Mouse (Mus musculus): ENCODE data around the gene Folr2.

The Folr2 gene

DNA sequence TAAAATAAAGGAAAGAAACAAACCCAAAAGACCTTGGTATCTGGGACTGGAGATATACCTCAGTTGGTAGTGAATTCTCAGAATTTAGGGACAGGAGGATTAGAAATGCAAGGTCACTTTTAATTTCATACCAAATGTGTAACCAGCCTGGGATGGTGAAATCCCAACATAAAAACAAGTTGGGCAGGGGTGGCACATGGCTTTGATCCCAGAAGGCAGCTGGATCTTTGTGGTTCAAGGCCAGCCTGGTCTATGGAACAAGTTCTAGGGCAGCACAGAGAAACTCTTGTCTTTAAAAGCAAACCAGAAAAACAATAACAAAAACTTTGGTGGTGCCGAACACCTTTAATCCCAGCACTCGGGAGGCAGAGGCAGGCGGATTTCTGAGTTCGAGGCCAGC lies 10.5 kb upstream of the Folr2 start:
- in situ Hi-C loops (cut with MboI, MseI) = no loop called here

DNA sequence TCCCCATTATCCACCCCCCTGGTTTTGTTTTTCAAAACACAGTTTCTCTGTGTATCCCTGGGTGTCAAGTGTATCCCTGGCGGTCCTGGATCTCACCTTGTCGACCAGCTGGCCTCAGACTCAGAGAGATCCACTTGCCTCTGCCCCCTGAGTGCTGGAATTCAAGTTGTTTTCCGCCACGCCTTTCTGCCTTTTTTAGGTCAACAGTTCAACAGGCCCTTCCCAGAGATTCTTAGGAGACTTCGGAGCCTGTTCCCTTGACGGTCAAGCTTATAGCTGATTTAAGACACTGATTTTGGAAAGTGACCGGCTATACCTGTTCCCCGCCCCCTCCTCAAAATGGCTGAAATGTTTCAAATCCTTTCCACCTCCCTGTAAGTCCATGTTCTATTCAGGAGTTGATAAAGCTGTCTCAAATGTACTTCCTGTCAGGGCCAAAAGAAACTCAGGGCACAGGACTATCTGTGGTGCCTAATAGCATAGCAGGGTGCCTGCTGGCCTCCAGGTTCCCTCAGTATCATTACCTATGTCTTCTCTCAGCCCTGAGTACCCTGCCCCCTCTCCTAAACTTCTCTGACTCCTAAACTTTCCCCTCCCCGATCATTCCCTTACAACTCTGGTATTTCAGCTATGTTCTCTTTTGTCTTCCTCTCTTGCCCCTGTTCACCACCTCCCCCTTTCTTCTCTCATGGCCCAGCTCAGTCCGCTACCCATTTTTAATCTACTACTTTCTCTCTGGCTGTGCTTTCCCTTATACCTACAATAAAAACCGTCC lies 9.7 kb upstream of the Folr2 start:
- in situ Hi-C loops (cut with MboI, MseI) = no loop called here

DNA sequence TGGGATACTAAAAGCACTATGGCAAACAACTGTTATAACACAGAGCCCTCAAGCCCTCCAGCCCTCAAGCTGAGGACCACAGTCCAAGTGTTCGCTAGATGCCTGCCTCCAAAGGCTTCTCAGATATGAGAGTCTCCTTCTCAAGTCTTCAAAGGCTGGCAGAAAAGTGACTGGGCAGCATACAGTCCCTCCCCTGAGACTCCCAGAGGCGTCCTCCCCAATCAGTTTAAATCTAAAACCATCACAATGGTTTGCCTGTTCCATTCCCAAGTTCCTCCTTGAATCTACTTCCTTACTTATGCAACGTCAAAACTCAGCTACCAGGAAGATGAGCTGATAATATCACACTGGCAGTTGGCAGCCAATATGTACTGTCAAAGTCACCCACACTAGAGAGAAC lies 6.4 kb upstream of the Folr2 start, which contains the start of gene Anapc15:
Gene Anapc15, plus strand, starts transcription at position 301 of the 400 bp plus-strand sequence.
- in situ Hi-C loops (cut with MboI, MseI) = no loop called here

DNA sequence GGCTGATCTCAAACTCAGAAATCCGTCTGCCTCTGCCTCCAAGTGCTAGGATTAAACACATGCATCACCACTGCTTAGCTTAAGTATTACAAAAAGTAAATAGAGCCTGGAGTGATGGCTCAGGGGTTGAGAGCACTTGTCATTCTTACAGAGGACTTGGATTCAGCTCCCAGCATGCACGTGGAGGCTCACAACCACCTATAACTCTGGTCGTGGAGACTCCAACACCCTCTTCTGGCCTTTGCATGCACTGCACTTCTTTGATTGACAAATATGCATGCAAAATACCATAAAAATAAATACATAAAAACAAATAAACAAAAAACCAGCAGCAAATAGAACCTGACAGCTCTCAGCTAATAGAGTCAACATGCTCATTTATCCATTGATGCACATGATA lies 5.3 kb upstream of the Folr2 start:
- in situ Hi-C loops (cut with MboI, MseI) = no loop called here

DNA sequence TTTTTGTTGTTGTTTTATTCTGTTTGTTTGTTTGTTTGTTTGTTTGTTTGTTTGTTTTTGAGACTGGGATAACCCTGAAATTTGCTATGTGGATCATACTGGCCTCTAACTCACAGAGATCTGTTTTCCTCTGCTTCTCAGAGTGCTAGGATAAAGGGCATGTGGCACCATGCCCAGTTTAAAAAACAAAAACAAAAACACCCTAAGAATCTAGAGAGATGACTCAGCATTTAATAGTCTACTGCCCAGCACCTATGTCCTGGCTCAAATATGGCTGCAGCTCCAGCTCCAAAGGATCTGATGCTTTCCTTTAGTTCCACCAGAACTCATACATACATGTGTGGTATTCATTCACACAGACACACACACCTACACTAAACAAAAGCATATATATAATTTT lies 4.0 kb upstream of the Folr2 start:
- in situ Hi-C loops (cut with MboI, MseI) = no loop called here

DNA sequence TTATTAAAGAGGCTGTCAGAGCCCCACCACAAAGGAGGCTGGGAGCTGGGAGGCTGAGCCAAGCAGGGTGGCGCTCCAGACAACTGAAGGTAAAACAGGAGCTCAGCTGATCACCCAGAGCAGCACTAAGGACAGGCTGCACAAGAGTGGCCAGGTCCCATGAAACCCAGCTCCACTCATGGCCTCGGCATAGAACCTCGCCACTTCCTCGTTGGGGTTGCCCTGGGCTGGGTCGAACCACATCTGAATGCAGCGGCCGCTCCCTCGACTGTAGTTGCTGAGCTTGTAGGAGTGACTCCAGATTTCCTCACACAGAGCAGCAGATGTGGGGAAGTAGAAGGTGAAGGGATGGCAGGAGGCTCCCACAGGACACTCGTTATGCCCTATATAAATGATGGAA lies 1.4 kb upstream of the Folr2 start:
- in situ Hi-C loops (cut with MboI, MseI) = no loop called here

DNA sequence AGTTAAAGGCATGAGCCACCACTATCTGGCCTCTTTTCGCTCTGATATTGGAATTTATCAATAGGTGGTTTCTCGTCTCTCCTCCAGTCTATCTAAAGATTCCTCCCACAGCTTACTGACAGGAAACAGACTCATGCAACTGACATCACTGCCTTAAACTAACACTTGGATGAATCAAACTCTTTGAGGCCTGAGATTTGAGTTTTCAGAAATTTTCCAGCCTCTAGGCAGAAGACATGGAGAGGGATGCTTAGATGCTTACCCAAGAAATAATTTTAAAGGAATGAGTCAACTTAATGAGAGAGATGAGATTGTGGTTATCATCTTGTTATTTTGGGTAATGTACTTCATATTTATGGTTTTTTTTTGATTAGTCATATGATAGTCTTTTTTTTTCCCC lies 3.2 kb downstream of the Folr2 start:
- in situ Hi-C loops (cut with MboI, MseI) = loop anchor here (5.0 kb wide), 1 partner anchor 33 kb away; no protein-coding TSS in a partner anchor

DNA sequence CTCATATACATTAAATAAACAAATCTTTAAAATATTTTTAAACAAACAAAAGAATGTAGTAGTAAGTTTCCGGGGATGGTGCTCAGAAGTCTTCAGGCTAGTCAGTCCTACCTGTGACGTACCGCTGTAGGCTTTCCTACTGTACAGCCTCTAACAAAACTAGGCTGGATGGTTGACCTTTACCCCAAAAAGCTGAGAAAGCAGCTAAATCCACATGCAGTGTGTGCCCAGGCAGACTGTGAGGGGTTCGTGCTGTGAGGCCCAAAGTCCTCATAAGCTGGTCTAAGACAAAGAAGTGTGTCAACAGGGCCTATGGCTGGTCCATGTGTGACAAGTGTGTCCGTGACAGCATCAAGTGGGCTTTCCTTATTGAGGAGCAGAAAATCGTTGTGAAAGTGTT lies 4.1 kb downstream of the Folr2 start:
- in situ Hi-C loops (cut with MboI, MseI) = loop anchor here (5.0 kb wide), 1 partner anchor 34 kb away; no protein-coding TSS in a partner anchor

DNA sequence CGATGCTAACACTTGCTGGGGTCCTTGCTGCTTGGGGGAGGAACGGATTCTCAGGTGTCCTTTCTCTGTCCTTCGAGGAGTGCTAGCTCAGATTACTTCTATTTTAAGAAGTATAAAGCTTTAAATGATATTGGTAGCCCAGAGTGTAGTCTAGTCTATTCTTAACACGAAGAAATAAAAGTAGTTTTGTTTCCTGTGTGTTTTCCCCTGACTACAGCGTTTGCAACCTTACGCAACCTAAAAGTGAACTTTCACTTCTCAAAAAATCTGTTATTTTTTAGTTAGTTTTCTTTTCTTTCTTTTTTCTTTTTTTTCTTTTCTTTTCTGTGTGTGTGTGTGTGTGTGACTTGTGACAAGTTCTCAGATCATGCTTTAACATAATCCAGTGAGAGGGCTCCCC lies 5.3 kb downstream of the Folr2 start:
- in situ Hi-C loops (cut with MboI, MseI) = loop anchor here (5.0 kb wide), 1 partner anchor 36 kb away; no protein-coding TSS in a partner anchor

DNA sequence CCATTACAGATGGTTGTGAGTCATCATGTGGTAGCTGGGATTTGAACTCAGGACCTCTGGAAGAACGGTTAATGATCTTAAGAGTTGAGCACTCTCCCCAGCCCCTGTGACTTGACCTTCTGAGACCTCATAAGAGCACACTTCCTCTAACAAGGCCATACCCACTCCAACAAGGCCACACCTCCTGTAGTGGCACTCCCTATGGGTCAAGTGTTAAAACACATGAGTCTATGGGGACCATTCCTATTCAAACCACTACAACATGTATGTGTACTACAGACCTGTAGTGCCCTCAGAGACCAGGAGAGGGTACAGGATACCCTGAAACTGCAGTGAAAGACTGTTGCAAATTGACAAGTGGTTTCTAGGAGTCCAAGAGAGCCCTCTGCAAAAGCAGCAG lies 9.1 kb downstream of the Folr2 start:
- in situ Hi-C loops (cut with MboI, MseI) = no loop called here

DNA sequence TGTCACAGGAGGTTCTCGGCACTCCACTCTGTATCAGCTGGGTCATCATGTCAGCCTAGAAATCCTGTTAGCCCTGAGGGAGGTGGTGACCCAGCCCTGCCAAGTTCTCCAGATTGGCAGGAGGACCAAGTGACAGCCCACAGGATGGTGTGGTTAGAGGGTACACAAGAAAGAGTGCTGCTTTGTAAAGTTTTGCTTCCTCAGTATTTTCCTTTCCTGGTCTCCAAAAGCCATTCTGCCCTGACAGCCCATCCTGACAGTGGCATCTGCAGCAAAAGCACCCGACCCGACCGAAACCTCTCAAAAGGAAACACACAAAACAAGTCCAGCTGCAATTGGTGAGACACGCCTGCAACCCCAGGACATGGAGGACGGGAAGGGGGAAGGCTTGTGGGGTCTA lies 12.8 kb downstream of the Folr2 start:
- in situ Hi-C loops (cut with MboI, MseI) = no loop called here

DNA sequence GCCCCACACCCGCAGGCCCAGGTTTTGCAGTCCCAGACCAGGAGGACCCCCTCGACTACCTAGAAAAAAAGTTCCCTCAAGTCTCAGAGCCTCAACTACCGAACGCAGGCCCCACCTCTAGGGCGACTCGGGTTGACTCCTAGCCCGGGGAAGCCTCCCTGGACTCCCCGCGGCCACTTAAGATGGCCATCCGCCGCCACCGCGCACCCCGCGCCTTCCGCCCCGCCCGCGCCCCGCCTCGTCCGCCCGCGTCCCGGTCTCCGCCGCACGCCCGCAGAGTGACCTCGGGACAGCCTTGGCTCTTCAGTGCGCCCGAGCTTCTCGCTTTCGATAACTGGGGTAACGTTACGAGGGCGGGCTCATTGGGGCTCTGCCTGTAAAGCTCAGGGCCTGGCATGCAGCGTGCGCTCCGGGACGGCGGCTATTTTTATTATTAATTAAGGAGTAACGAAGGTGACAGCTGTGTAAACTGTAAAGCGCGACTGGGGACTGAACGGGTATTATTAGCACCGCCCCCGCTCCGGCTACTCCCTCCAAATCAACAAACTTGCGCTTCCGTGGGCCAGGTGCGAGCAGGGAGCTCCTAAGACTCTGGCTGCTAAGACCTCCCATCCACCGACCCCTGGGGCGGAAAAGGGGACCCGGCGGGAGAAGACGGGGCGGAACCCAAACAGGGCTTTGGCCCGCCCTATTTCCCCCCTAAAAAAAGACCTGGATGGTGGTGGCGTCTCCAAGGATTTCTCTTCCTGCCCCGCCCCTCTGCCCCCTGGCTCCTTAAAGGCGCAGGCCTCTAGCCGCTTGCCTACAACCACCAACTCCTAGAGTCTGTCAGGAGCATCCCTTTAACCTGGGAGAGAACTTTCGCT lies 19.2 kb downstream of the Folr2 start, which contains the start of gene Inppl1:
Gene Inppl1, minus strand, starts transcription at position 624 of the 866 bp plus-strand sequence.
- in situ Hi-C loops (cut with MboI, MseI) = no loop called here

DNA sequence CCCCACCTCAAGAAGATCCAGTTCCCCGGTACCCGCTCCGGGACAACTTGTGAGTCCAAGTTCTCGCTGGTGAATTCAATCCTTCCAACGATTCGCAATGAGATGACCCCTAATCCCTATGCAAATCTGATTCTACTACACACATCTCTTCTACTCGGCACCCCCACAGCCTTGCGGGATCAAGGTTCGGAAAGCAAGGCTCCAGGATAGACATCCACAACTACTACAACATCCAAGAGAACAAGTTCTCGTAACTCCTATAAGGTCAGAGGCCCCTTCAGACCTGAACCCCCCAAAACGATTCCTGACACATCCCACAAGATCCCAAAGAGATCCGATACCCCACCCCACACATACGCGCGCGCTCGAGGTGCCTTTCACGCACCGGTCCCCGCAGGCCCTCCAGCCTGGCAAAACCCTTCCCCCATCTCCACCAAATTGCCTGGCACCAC lies 19.8 kb downstream of the Folr2 start:
- in situ Hi-C loops (cut with MboI, MseI) = no loop called here

DNA sequence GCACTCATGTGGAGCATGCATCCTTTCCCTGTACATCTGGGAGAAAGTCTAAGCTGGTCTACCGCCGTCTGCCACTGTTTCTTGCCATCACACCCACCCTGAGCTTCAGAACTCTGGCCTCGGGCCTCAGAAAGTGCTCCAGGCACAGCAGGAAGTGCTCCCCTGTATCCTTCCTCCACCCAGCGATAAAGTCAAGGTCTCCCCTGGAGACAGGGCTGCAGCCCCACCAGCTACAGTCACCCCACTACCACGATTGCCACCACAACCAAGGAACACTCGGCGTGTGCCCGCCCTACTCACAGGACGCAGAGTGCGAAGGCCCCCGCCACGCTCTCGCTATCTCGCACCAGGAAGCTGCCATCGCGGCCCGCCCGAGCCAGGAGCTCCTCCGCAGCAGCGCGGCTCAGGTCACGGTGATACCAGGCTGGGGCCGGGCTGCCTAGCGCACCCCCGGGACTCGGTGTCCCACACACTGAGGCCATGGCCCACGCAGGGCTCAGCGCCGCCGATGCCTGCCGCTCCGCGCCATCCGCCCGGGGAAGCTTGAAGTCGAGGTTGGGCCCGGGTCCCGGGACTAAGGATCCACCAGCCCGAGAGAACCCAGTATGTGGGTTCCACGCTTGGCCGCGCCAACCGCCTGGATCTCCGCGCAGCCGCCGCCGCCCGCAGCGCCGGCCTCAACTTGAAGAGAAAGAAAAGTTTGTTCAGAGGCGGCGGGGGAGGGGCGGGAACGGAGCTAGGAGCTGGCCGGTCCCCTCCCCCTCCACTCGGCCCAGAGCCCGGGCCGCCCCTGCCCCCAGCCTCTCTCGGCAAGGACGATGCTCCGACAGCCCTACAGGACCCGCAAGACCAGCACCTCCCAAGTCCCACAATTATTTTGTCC lies 20.5 kb downstream of the Folr2 start:
- in situ Hi-C loops (cut with MboI, MseI) = no loop called here

DNA sequence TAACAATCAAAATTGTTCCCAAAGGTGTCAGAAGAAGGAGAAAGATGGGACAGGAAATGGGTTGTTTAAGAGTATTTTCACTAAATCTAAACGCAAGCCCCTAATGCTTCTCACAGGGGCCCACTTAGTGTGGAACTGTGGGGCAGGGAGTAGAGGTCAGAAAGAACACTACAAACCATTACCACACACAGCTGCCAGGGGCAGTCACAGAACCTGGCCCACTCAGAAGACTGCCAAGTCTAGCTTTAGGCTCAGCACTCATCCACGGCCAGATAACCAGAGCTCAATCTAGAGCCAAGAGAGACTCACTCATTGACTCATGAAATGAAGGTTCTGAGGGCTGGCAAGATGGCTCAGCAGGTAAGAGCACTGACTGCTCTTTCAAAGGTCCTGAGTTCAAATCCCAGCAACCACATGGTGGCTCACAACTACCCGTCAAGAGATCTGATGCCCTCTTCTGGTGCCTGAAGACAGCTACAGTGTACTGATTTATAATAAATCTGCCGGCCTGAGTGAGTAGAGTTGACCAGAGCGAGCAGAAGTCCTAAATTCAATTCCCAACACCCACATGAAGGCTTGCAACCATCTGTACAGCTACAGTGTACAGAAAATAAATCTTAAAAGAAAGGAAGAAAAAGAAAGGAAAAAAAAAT lies 21.4 kb downstream of the Folr2 start:
- in situ Hi-C loops (cut with MboI, MseI) = no loop called here

DNA sequence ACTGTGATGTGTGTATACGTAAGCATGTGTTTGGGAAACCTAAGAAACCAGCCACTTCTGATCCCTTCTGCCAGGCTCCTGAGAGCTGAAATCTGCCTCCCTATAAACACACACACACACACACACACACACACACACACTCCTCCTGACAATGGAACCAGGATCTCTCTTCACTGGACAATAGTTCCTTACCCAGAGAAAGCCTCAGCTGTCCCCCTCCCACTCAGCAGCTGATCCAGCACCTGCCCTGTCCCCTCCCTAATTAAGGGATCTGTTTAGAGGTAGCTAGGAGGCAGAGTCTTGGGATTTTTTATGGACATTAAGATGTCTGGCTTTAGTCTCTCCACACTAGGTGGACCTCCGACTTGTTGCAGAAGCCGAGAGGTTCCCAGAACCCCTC lies 22.1 kb downstream of the Folr2 start:
- in situ Hi-C loops (cut with MboI, MseI) = no loop called here

DNA sequence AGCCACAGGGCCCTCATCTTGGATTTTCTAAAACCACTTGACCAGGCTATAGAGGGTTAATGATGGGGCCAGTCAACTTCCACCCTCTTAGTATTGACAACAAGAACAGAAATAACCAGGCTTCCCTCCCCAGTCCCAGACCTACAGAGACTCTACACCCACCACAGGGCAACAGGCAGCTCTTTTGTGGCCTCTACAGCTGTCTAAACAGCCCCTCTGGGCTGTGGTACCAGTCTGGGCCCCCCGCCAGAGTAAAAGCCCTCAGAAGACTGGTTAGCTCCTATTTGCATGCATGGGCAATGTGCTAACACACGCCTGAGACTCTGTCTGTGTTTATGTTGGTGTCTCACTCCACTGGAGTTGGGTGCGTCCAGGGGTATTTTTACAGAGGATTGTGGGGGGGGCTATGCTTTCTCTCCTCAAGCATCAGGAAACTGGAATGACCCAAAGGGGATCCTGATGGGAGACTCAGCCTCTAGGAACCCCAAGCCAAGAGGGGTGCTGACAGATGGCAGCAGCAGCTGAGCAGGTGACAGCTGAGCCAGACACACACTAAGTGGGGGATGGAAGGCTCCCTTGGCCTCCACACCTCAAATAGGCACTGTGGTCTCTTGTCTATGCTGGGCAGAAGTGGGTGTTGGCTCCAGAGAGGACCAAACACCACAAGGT lies 22.9 kb downstream of the Folr2 start:
- in situ Hi-C loops (cut with MboI, MseI) = no loop called here

DNA sequence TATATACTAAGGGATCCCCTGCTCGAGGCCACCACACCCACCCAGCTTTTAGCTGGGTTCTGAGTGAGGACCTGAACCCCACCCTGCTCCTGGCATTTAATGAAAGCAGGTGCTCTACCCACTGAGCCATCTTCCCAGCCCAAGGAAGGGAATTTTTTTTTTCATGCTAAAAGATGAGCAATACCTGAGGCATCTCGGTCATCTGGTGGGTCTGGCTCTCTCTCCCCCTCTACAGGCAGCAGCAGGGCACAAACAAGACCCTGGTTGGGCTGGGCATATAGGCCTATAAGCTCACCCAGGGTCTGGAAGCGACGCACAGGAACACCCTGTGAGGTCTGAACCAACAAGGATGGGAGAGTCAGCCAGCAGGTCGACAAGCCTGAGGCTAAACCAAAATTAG lies 23.6 kb downstream of the Folr2 start:
- in situ Hi-C loops (cut with MboI, MseI) = no loop called here

DNA sequence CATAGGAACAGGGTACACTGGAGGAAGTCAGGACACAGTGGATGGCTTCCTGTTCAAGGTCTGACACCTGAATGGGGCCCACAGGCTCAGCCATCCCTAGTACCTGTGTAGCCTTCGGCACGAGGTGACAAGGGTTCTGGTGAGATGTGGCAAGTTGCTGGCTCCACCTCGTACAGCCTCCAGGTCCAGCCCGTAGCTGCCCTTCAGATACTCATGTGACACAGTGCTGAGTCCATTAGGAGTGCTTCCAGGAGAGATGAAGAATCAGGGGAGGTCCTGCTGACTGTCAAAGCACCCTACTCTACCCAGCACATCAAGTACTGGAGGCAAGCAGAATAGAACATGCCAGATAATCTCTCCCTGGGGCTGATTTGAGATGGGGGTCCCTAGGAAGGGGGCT lies 24.6 kb downstream of the Folr2 start:
- in situ Hi-C loops (cut with MboI, MseI) = no loop called here

DNA sequence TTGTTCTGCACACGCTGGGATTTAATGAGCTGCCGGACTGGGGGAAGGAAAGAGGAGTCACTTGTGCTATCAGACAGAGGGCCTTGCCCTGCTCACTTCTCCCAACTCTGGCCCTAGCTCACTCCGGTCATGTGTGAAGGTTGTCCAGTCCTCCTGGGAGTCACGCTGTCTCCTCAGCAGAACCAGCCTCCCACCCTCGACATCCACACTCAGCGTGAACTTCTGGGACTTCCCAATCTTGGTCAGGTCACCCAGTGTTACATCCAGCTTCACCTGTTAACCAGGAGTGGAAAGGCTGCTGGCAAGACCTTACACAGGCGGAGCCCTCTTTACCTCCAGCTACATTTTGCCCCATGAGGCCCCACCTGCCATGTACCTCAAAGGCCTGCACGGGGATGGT lies 25.6 kb downstream of the Folr2 start:
- in situ Hi-C loops (cut with MboI, MseI) = no loop called here

DNA sequence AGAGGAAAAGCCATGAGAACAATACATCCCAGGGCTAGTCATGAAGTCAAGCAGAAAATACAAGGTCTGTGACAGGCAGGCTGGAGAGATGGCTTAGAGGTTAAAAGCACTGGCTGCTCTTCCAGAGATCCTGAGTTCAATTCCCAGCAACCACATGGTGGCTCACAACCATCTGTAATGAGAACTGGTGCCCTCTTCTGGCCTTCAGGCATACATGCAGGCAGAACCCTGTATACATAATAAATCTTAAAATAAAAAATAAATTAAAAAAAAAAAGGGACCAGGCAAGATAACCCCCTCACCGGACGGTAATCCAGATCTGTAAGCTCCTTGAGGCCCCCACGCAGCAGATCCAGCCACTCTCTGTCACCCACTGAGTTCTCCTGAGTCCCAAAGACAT lies 26.6 kb downstream of the Folr2 start:
- in situ Hi-C loops (cut with MboI, MseI) = no loop called here

All from T-helper 2 cell (primary cell).